Mouse (Mus musculus) liver, adult 2 months (tissue): Measurements from ENCODE around the gene Cdyl2.

Experiments
- CTCF ChIP-seq: fragments of 200-500 bp; IDR thresholded peaks from 2 replicates; pipeline ENCODE4 v1.5.1; 2011; ENCODE audit warnings: low read depth, low read length, control low read depth
- POLR2A ChIP-seq: fragments of 200-500 bp; IDR thresholded peaks from 2 replicates; pipeline ENCODE4 v1.6.1; 2011; ENCODE audit warnings: low read length, control low read depth; ENCODE audit not compliant: insufficient read depth; ENCODE audit errors: extremely low read depth

GRCm38 (mm10) chr8:116573085-116573484 is 159.7 kb downstream of the Cdyl2 start:
- TF ChIP-seq POLR2A (no peak), CTCF (no peak)
